Mouse (Mus musculus): ENCODE measurements around the gene Cd160. TPM values are rescaled to one million over a fixed set of nuclear protein-coding genes. Genes with fewer than 3 reads are reported as not detected.

Cd160 gene
- total and polyA plus RNA-seq, 2 experiments from 2014 or later = 0.13 TPM; not detected in 1

DNA sequence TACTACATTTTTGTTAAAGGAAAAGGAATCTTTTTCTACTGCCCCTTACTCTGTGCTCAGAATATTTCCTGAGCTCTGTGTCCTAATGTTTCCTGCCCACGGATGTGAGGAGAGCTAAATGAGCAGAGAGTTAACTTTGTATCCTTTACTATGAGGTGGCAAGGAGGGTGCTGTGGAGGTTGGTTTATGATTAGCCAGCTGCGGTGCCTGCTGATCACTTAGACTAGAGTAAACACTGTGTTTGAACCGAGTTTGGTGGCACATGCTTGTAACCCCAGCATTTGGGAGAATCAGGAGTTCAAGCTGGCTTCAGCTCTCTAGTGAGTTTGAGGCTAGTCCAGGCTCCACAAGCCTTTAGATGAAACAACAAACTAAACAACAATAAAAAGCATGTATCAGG is 52.0 kb downstream of the Cd160 start:
- Histone ChIP-seq H3K4me3 (ENCODE audit: low read length) (no peak overlapping the region), H3K4me1 (ENCODE audit: insufficient read depth, low read length) (no peaks in the 10 kb centered on the region), H3K9ac (replicated peaks; ENCODE audit: low read length) (no peak overlapping the region), H3K27me3 (ENCODE audit: insufficient read depth, low read length) (no peaks in the 10 kb centered on the region), H3K4me2 (ENCODE audit: low read depth, low read length) (no peak overlapping the region), H3K27ac (no peak overlapping the region), H3K36me3 (ENCODE audit: insufficient read depth, low read length) (no peaks in the 10 kb centered on the region), H3K9me3 (ENCODE audit: low read length) (no peaks in the 10 kb centered on the region)
- TF ChIP-seq CTCF (IDR thresholded peaks at IDR 0.05; ENCODE audit: low read depth) = no peak
- ATAC-seq (no peak), DNase-seq (ENCODE audit: low spot score) (no peak)
- WGBS = 80% methylated on average over 3 of the region's 3 CpGs

DNA sequence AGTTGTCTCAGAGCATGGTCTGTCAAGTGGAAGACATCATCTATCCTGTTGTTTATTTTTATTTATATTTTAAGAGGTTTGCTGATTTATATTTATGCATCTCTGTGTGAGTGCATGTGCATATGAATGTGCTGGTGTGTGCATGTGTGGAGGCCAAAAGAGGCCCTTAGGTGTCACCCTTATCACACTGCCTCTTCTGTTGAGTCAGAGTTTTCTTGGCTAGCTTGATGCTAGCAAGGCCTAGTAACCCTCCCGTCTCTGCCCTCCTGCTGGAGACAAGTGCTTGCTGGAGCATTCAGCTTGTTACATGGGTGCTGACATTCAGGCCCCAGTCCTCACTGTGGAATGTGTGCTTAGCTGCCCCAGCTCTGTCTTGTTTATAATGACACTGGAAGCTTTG is 56.2 kb downstream of the Cd160 start:
- H3K27me3 ChIP-seq (ENCODE audit: insufficient read depth, low read length) = no peaks in the 10 kb centered on the region
- no peaks in the 10 kb centered on the region for H3K36me3 ChIP-seq (ENCODE audit: insufficient read depth, low read length)
- H3K4me2 ChIP-seq (ENCODE audit: low read depth, low read length) = no peak overlapping the region
- DNase-seq (ENCODE audit: low spot score) (no peak), ATAC-seq (no peak)
- H3K27ac ChIP-seq = no peak overlapping the region
- TF ChIP-seq CTCF (IDR thresholded peaks at IDR 0.05; ENCODE audit: low read depth) = peak; percentile 7; the same call in 1 of the 2 replicates
- 30% methylated on average over 1 of the region's 1 CpGs for WGBS
- H3K9me3 ChIP-seq (ENCODE audit: low read length) = no peaks in the 10 kb centered on the region
- H3K9ac ChIP-seq (replicated peaks; ENCODE audit: low read length) = no peak overlapping the region
- no peaks in the 10 kb centered on the region for H3K4me1 ChIP-seq (ENCODE audit: insufficient read depth, low read length)
- H3K4me3 ChIP-seq (ENCODE audit: low read length) = no peak overlapping the region

DNA sequence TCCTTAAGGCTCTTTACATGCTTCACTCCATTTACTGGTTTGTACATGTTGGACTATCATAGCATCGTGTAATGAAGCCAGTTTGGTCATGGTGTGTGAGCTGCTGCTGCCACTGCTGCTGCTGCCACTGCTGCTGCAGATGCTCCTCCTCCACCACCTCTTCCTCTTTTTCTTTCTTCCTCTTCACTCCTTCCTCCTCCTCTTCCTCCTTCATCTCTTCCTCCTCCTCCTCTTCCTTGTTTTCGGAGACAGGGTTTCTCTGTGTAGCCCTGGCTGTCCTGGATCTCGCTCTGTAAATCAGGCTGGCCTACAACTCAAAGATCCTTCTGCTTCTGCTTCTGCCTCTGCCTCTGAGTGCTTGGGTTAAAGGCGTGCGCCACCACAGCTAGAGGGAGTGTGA is 59.2 kb downstream of the Cd160 start:
- ATAC-seq (no peak), DNase-seq (ENCODE audit: low spot score) (no peak)
- H3K4me1 ChIP-seq (ENCODE audit: insufficient read depth, low read length) = peaks cover 5% of the 10 kb centered on the region; the same call in 1 of the 2 replicates
- no peak for TF ChIP-seq CTCF (IDR thresholded peaks at IDR 0.05; ENCODE audit: low read depth)
- no peaks in the 10 kb centered on the region for H3K27me3 ChIP-seq (ENCODE audit: insufficient read depth, low read length)
- H3K9ac ChIP-seq (replicated peaks; ENCODE audit: low read length) = no peak overlapping the region
- no peak overlapping the region for H3K4me2 ChIP-seq (ENCODE audit: low read depth, low read length)
- H3K27ac ChIP-seq = no peak overlapping the region
- WGBS = 87% methylated on average over 5 of the region's 5 CpGs
- no peaks in the 10 kb centered on the region for H3K9me3 ChIP-seq (ENCODE audit: low read length)
- H3K36me3 ChIP-seq (ENCODE audit: insufficient read depth, low read length) = no peaks in the 10 kb centered on the region
- H3K4me3 ChIP-seq (ENCODE audit: low read length) = no peak overlapping the region

- Histone ChIP-seq H3K27ac (no peak overlapping the region), H3K9ac (replicated peaks; ENCODE audit: low read length) (no peak overlapping the region), H3K9me3 (ENCODE audit: low read length) (no peaks in the 10 kb centered on the region), H3K4me2 (ENCODE audit: low read depth, low read length) (no peak overlapping the region), H3K27me3 (ENCODE audit: insufficient read depth, low read length) (no peaks in the 10 kb centered on the region), H3K36me3 (ENCODE audit: insufficient read depth, low read length) (no peaks in the 10 kb centered on the region), H3K4me1 (ENCODE audit: insufficient read depth, low read length) (peaks cover 5% of the 10 kb centered on the region; the same call in 1 of the 2 replicates), H3K4me3 (ENCODE audit: low read length) (no peak overlapping the region)
- 82% methylated on average over 1 of the region's 1 CpGs for WGBS
- DNase-seq (ENCODE audit: low spot score) (no peak), ATAC-seq (no peak)
- no peak for TF ChIP-seq CTCF (IDR thresholded peaks at IDR 0.05; ENCODE audit: low read depth)
Observed at GRCm38 (mm10) chr3:96764528-96764927, 64.6 kb downstream of the Cd160 start.

DNA sequence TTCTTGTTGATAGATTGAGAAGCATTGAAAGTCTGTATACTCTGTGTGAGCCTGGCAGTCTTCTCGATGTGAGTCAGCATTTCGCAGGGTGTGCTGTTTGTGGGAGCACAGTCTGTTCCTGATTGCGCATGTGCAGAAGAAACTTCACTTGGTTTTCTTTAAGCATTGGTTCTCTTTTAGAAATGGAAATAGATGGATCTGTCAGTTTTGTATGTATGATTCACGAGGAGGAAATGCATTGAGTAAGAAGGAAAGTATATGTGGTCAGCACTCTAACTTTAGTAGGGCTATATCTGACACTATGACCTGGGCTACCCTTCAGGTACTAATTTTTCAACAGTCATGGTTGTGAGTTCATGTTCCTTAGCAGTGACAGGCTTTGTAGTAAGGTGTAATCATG is 69.5 kb downstream of the Cd160 start:
- H3K36me3 ChIP-seq (ENCODE audit: insufficient read depth, low read length) = no peaks in the 10 kb centered on the region
- no peak overlapping the region for H3K4me3 ChIP-seq (ENCODE audit: low read length)
- no peak for TF ChIP-seq CTCF (IDR thresholded peaks at IDR 0.05; ENCODE audit: low read depth)
- 95% methylated on average over 4 of the region's 4 CpGs for WGBS
- H3K27ac ChIP-seq = no peak overlapping the region
- H3K4me1 ChIP-seq (ENCODE audit: insufficient read depth, low read length) = no peaks in the 10 kb centered on the region
- ATAC-seq (no peak), DNase-seq (ENCODE audit: low spot score) (no peak)
- no peak overlapping the region for H3K9ac ChIP-seq (replicated peaks; ENCODE audit: low read length)
- H3K9me3 ChIP-seq (ENCODE audit: low read length) = no peaks in the 10 kb centered on the region
- H3K27me3 ChIP-seq (ENCODE audit: insufficient read depth, low read length) = no peaks in the 10 kb centered on the region
- H3K4me2 ChIP-seq (ENCODE audit: low read depth, low read length) = no peak overlapping the region

DNA sequence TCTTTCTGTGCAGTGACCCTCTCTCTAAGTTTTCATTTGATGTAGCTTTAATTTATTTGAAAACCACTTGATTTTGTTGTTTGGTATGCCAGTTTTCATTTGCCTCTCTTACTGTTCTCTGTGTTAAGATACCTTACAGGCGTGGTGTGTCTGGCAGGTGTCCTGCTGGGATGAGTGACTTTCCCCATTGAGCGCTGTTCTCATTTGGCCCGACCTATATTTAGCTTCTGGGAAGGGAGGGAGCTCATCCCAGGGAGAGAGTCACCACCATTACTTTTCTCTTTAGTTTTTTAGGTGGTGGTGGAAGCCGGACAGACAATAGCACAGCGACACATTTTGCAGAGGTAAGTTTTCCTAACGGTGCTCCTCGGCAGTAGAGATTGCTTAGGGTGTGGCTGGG is 71.5 kb downstream of the Cd160 start:
- H3K9ac ChIP-seq (replicated peaks; ENCODE audit: low read length) = no peak overlapping the region
- no peak for DNase-seq (ENCODE audit: low spot score)
- H3K36me3 ChIP-seq (ENCODE audit: insufficient read depth, low read length) = no peaks in the 10 kb centered on the region
- no peaks in the 10 kb centered on the region for H3K27me3 ChIP-seq (ENCODE audit: insufficient read depth, low read length)
- no peak overlapping the region for H3K4me3 ChIP-seq (ENCODE audit: low read length)
- no peak for TF ChIP-seq CTCF (IDR thresholded peaks at IDR 0.05; ENCODE audit: low read depth)
- no peaks in the 10 kb centered on the region for H3K9me3 ChIP-seq (ENCODE audit: low read length)
- H3K4me1 ChIP-seq (ENCODE audit: insufficient read depth, low read length) = no peaks in the 10 kb centered on the region
- no peak for ATAC-seq
- no peak overlapping the region for H3K4me2 ChIP-seq (ENCODE audit: low read depth, low read length)
- H3K27ac ChIP-seq = no peak overlapping the region
- 48% methylated on average over 7 of the region's 7 CpGs for WGBS

- no peaks in the 10 kb centered on the region for H3K4me1 ChIP-seq (ENCODE audit: insufficient read depth, low read length)
- H3K27ac ChIP-seq = no peak overlapping the region
- H3K36me3 ChIP-seq (ENCODE audit: insufficient read depth, low read length) = no peaks in the 10 kb centered on the region
- H3K27me3 ChIP-seq (ENCODE audit: insufficient read depth, low read length) = no peaks in the 10 kb centered on the region
- no peak overlapping the region for H3K4me3 ChIP-seq (ENCODE audit: low read length)
- H3K9me3 ChIP-seq (ENCODE audit: low read length) = no peaks in the 10 kb centered on the region
- ATAC-seq = no peak
- no peak for TF ChIP-seq CTCF (IDR thresholded peaks at IDR 0.05; ENCODE audit: low read depth)
- no peak overlapping the region for H3K4me2 ChIP-seq (ENCODE audit: low read depth, low read length)
- 100% methylated on average over 1 of the region's 1 CpGs for WGBS
- no peak for DNase-seq (ENCODE audit: low spot score)
- no peak overlapping the region for H3K9ac ChIP-seq (replicated peaks; ENCODE audit: low read length)
Observed at GRCm38 (mm10) chr3:96755935-96756334, 73.2 kb downstream of the Cd160 start.

Other genes with a start within 250 kb of the Cd160 start
- gene Polr3gl, start 235.2 kb downstream of the Cd160 start, total RNA-seq (2014; rRNA removed) = 10.7 and 11.2 TPM in 2 replicates
- gene Polr3gl, start 235.2 kb downstream of the Cd160 start, polyA plus RNA-seq (2015; fragmentation: Nextera tagmentation; extraction: Ambion mirVana) = 31.9 and 32.9 TPM in 2 replicates
- 26.4 and 29.6 TPM in 2 replicates for gene Ankrd34a, start 232.7 kb downstream of the Cd160 start, total RNA-seq (2014; rRNA removed)
- 14.2 and 15.3 TPM in 2 replicates for gene Ankrd34a, start 232.7 kb downstream of the Cd160 start, polyA plus RNA-seq (2015; fragmentation: Nextera tagmentation; extraction: Ambion mirVana)
- gene Lix1l, start 228.2 kb downstream of the Cd160 start, total RNA-seq (2014; rRNA removed) = 45.0 and 48.4 TPM in 2 replicates
- gene Lix1l, start 228.2 kb downstream of the Cd160 start, polyA plus RNA-seq (2015; fragmentation: Nextera tagmentation; extraction: Ambion mirVana) = 3.9 and 5.2 TPM in 2 replicates
- gene Rbm8a, start 199.4 kb downstream of the Cd160 start, total RNA-seq (2014; rRNA removed) = 14.9 and 17.0 TPM in 2 replicates
- 114 TPM in 2 replicates for gene Rbm8a, start 199.4 kb downstream of the Cd160 start, polyA plus RNA-seq (2015; fragmentation: Nextera tagmentation; extraction: Ambion mirVana)
- gene Pex11b, start 194.0 kb downstream of the Cd160 start, total RNA-seq (2014; rRNA removed) = 47.1 and 63.9 TPM in 2 replicates
- gene Pex11b, start 194.0 kb downstream of the Cd160 start, polyA plus RNA-seq (2015; fragmentation: Nextera tagmentation; extraction: Ambion mirVana) = 66.9 and 67.3 TPM in 2 replicates
- gene Gm42957, start 193.9 kb downstream of the Cd160 start, total RNA-seq (2014; rRNA removed) = 0.32 TPM in 1 of 2 replicates, not detected in the other
- gene Gm42957, start 193.9 kb downstream of the Cd160 start, polyA plus RNA-seq (2015; fragmentation: Nextera tagmentation; extraction: Ambion mirVana) = 0.15 TPM in 1 of 2 replicates, not detected in the other
- 2.3 and 2.6 TPM in 2 replicates for gene Itga10, start 183.8 kb downstream of the Cd160 start, total RNA-seq (2014; rRNA removed)
- 0.79 and 1.4 TPM in 2 replicates for gene Itga10, start 183.8 kb downstream of the Cd160 start, polyA plus RNA-seq (2015; fragmentation: Nextera tagmentation; extraction: Ambion mirVana)
- 2.1 and 6.4 TPM in 2 replicates for gene Ankrd35, start 159.2 kb downstream of the Cd160 start, total RNA-seq (2014; rRNA removed)
- gene Ankrd35, start 159.2 kb downstream of the Cd160 start, polyA plus RNA-seq (2015; fragmentation: Nextera tagmentation; extraction: Ambion mirVana) = 2.8 and 3.0 TPM in 2 replicates
- 37.5 and 46.1 TPM in 2 replicates for gene Pias3, start 133.0 kb downstream of the Cd160 start, total RNA-seq (2014; rRNA removed)
- gene Pias3, start 133.0 kb downstream of the Cd160 start, polyA plus RNA-seq (2015; fragmentation: Nextera tagmentation; extraction: Ambion mirVana) = 41.3 and 44.3 TPM in 2 replicates
- 13.0 and 13.4 TPM in 2 replicates for gene Nudt17, start 120.8 kb downstream of the Cd160 start, total RNA-seq (2014; rRNA removed)
- 17.6 and 17.8 TPM in 2 replicates for gene Nudt17, start 120.8 kb downstream of the Cd160 start, polyA plus RNA-seq (2015; fragmentation: Nextera tagmentation; extraction: Ambion mirVana)
- gene Polr3c, start 101.7 kb downstream of the Cd160 start, total RNA-seq (2014; rRNA removed) = 10.9 and 11.7 TPM in 2 replicates
- gene Polr3c, start 101.7 kb downstream of the Cd160 start, polyA plus RNA-seq (2015; fragmentation: Nextera tagmentation; extraction: Ambion mirVana) = 26.3 and 29.1 TPM in 2 replicates
- 47.9 and 53.8 TPM in 2 replicates for gene Rnf115, start 101.7 kb downstream of the Cd160 start, total RNA-seq (2014; rRNA removed)
- 76.6 and 81.2 TPM in 2 replicates for gene Rnf115, start 101.7 kb downstream of the Cd160 start, polyA plus RNA-seq (2015; fragmentation: Nextera tagmentation; extraction: Ambion mirVana)
- gene Pdzk1, start 67 bp downstream of the Cd160 start, total RNA-seq (2014; rRNA removed) = 0.05 TPM in 1 of 2 replicates, not detected in the other
- 0.24 TPM in 1 of 2 replicates, not detected in the other for gene Pdzk1, start 67 bp downstream of the Cd160 start, polyA plus RNA-seq (2015; fragmentation: Nextera tagmentation; extraction: Ambion mirVana)
- 1.2 and 2.6 TPM in 2 replicates for gene Gja5, start 75.3 kb upstream of the Cd160 start, total RNA-seq (2014; rRNA removed)
- gene Gja5, start 75.3 kb upstream of the Cd160 start, polyA plus RNA-seq (2015; fragmentation: Nextera tagmentation; extraction: Ambion mirVana) = 1.2 and 1.3 TPM in 2 replicates
- 20.4 and 40.3 TPM in 2 replicates for gene Gpr89, start 76.0 kb upstream of the Cd160 start, total RNA-seq (2014; rRNA removed)
- 34.9 and 41.8 TPM in 2 replicates for gene Gpr89, start 76.0 kb upstream of the Cd160 start, polyA plus RNA-seq (2015; fragmentation: Nextera tagmentation; extraction: Ambion mirVana)
- not detected in 2 replicates for gene Gja8, start 96.7 kb upstream of the Cd160 start, total RNA-seq (2014; rRNA removed)
- 0.04 and 0.05 TPM in 2 replicates for gene Gja8, start 96.7 kb upstream of the Cd160 start, polyA plus RNA-seq (2015; fragmentation: Nextera tagmentation; extraction: Ambion mirVana)